ENCODE assay signal across 8 mouse cellular contexts in genomic region chr4:63544494-63545230, GRCm38 (mm10). TPM values are rescaled to one million over a fixed set of nuclear protein-coding genes. Genes with fewer than 3 reads are reported as not detected.
DNase-seq lines count a peak whose midpoint lies in the region; ATAC-seq and TF ChIP-seq lines count a peak whose summit lies in the region.

Atp6v1g1 (plus strand) TSS chr4:63544772.

- H3K9ac ChIP-seq in ES-Bruce4 (ENCODE audit: low read depth, poor library complexity, severe bottlenecking), result peak within 1 kb of the TSS; percentile 92
- peak within 1 kb of the TSS; percentile 94 for H3K9ac ChIP-seq in forebrain, embryonic 13.5 days

- ATAC-seq in forebrain, embryonic 13.5 days, result peak; percentile 97
- ATAC-seq in neutrophil, adult 5-6 weeks (ENCODE audit: extremely low read depth, insufficient number of reproducible peaks, low FRiP score, poor library complexity, severe bottlenecking), result peak; percentile 87

- intact Hi-C loops in heart, postnatal 10 days (cut with DNase I), result loop anchor here (5.0 kb wide), 2 partner anchors 47 to 127 kb away; partner anchors contain the start of gene Whrn

- peak within 1 kb of the TSS; percentile 96 for H3K4me3 ChIP-seq in ES-Bruce4 (ENCODE audit: low read depth, low read length)
- H3K4me3 ChIP-seq in forebrain, embryonic 13.5 days, result peak within 1 kb of the TSS; percentile 87
- H3K4me3 ChIP-seq in lung, adult 2 months (replicated peaks; ENCODE audit: extremely low read depth, low read depth, low read length), result peak within 1 kb of the TSS; percentile 88

- TF ChIP-seq CTCF in ES-Bruce4 (IDR thresholded peaks at IDR 0.05; ENCODE audit: low read depth, low read length), result no peak
- TF ChIP-seq CTCF in lung, adult 2 months (IDR thresholded peaks at IDR 0.05; ENCODE audit: insufficient read depth, low read length), result no peak

- H3K9me3 ChIP-seq in ES-Bruce4 (replicated peaks; ENCODE audit: control insufficient read depth, insufficient read depth, low read length, poor library complexity, severe bottlenecking), result no peaks in the 10 kb centered on the region
- no peaks in the 10 kb centered on the region for H3K9me3 ChIP-seq in forebrain, embryonic 13.5 days (replicated peaks)

- H3K27me3 ChIP-seq in ES-Bruce4 (ENCODE audit: control insufficient read depth, insufficient read depth, low read length, poor library complexity, severe bottlenecking), result no peaks in the 10 kb centered on the region
- H3K27me3 ChIP-seq in forebrain, embryonic 13.5 days, result no peaks in the 10 kb centered on the region

- H3K4me2 ChIP-seq in forebrain, embryonic 13.5 days, result peak within 1 kb of the TSS; percentile 79

- peaks cover 2% of the 10 kb centered on the region for H3K4me1 ChIP-seq in ES-Bruce4 (ENCODE audit: control insufficient read depth, insufficient read depth, low read length)
- peaks cover 32% of the 10 kb centered on the region for H3K4me1 ChIP-seq in forebrain, embryonic 13.5 days
- peaks cover 23% of the 10 kb centered on the region for H3K4me1 ChIP-seq in lung, adult 2 months (ENCODE audit: control insufficient read depth, insufficient read depth, low read length)

- no peak for TF ChIP-seq EP300 in ES-Bruce4 (IDR thresholded peaks at IDR 0.05; ENCODE audit: insufficient read depth, low read depth, low read length)

- no peak within 1 kb of the TSS for H3K27ac ChIP-seq in ES-Bruce4 (ENCODE audit: insufficient read depth, low read length)
- peak within 1 kb of the TSS; percentile 68 for H3K27ac ChIP-seq in forebrain, embryonic 13.5 days

- DNase-seq in c-Kit-positive CD71-positive TER-119-positive erythroid progenitor cells, embryonic 14.5 days (ENCODE audit: low spot score), result peak; percentile 84
- peak; percentile 97 to 98 for DNase-seq in heart, postnatal 10 days
- peak; percentile 83 for DNase-seq in large intestine, adult 2 months (ENCODE audit: low read depth, low spot score)
- peak; percentile 95 for DNase-seq in lung, adult 2 months
- DNase-seq in thymus, adult 18-20 months, result peak; percentile 94 to 97

- H3K36me3 ChIP-seq in ES-Bruce4 (ENCODE audit: control insufficient read depth, insufficient read depth, low read length, poor library complexity, severe bottlenecking), result peaks cover 16% of the 10 kb centered on the region
- peaks cover 18% of the 10 kb centered on the region for H3K36me3 ChIP-seq in forebrain, embryonic 13.5 days (ENCODE audit: poor library complexity, severe bottlenecking)

- peak; percentile 7 for TF ChIP-seq POLR2A in ES-Bruce4 (IDR thresholded peaks at IDR 0.05; ENCODE audit: insufficient read depth, low read length)
- peak; percentile 80; the same call in 1 of the 2 replicates for TF ChIP-seq POLR2A in lung, adult 2 months (IDR thresholded peaks at IDR 0.05; ENCODE audit: borderline replicate concordance, extremely low read depth, low read depth, low read length)

- WGBS in forebrain, embryonic 13.5 days, result under 1% methylated on average over 51 of the region's 57 CpGs
- 2% methylated on average over 56 of the region's 57 CpGs for WGBS in large intestine, adult 2 months
- WGBS in lung, adult 2 months, result 2% methylated on average over 56 of the region's 57 CpGs

RNA-seq across cellular contexts. Expression of gene Atp6v1g1, which starts in this region (rescaled TPM):
- 187 and 192 TPM in 2 replicates for polyA plus RNA-seq in ES-Bruce4 (2011; ENCODE audit: insufficient read depth, insufficient read length, low read depth, missing spikeins)
- 444 and 467 TPM in 2 replicates for polyA plus RNA-seq in forebrain, embryonic 13.5 days (2015; fragmentation: Nextera tagmentation; extraction: Ambion mirVana)
- 100 to 1,000 TPM; 161 to 165 TPM for total RNA-seq in heart, postnatal 10 days (2021)
- 37.2 and 39.9 TPM in 2 replicates for polyA plus RNA-seq in large intestine, adult 2 months (2012; rRNA removed)
- 48.3 and 56.6 TPM in 2 replicates for polyA plus RNA-seq in lung, adult 2 months (2012; rRNA removed)
- total RNA-seq in neutrophil, adult 5-6 weeks (2017), result 150 and 174 TPM in 2 replicates
